Mouse (Mus musculus) lung, postnatal 4 days (tissue): ENCODE results near the gene AI837181.
A peak's percentile ranks its signal among the peaks of the same experiment; 100 is the strongest.

Source experiments
- DNase-seq, 2 experiments: peaks; one replicate each; pipeline ENCODE4 v3.0.0; 2021

AI837181 gene

GRCm38 (mm10) chr19:5447515-5448353, 22.8 kb downstream of the AI837181 start, which contains the start of gene Fosl1:
TSS of gene Fosl1 (plus strand) at chr19:5447547.
- DNase-seq, result peak; percentile 78 to 80

- peak in 1 of 2 experiments; percentile 46 for DNase-seq
These were observed 23.6 kb downstream of the AI837181 start for GRCm38 (mm10) chr19:5448354-5449150.

- no peak for DNase-seq
These were observed 24.7 kb downstream of the AI837181 start for GRCm38 (mm10) chr19:5449673-5450072.

GRCm38 (mm10) chr19:5451766-5452165, 26.8 kb downstream of the AI837181 start:
- DNase-seq, result no peak

GRCm38 (mm10) chr19:5455037-5455436, 30.1 kb downstream of the AI837181 start:
- no peak for DNase-seq

- peak in 1 of 2 experiments; percentile 37 for DNase-seq
These were observed 30.6 kb downstream of the AI837181 start for GRCm38 (mm10) chr19:5455568-5455967.

- peak; percentile 53 to 71 for DNase-seq
These were observed 31.4 kb downstream of the AI837181 start for GRCm38 (mm10) chr19:5456241-5456921.

GRCm38 (mm10) chr19:5456922-5457745, 32.2 kb downstream of the AI837181 start:
- peak; percentile 95 to 96 for DNase-seq

- no peak for DNase-seq
These were observed 33.0 kb downstream of the AI837181 start, which contains the start of gene Ccdc85b for GRCm38 (mm10) chr19:5457746-5458442. TSS of gene Ccdc85b (minus strand) at chr19:5457894.

- no peak for DNase-seq
These were observed 34.1 kb downstream of the AI837181 start for GRCm38 (mm10) chr19:5459019-5459418.

- no peak for DNase-seq
These were observed 35.0 kb downstream of the AI837181 start for GRCm38 (mm10) chr19:5459896-5460295.

GRCm38 (mm10) chr19:5460465-5460911, 35.5 kb downstream of the AI837181 start, which contains the start of gene Fibp:
TSS of gene Fibp (plus strand) at chr19:5460615.
- DNase-seq, result peak; percentile 92 to 94

- DNase-seq, result no peak
These were observed 36.5 kb downstream of the AI837181 start for GRCm38 (mm10) chr19:5461411-5461810.

GRCm38 (mm10) chr19:5463212-5463611, 38.3 kb downstream of the AI837181 start:
- DNase-seq, result no peak

- peak; percentile 76 to 82 for DNase-seq
These were observed 39.0 kb downstream of the AI837181 start for GRCm38 (mm10) chr19:5463791-5464562.

- no peak for DNase-seq
These were observed 40.1 kb downstream of the AI837181 start for GRCm38 (mm10) chr19:5465037-5465436.

GRCm38 (mm10) chr19:5466916-5467500, 42.1 kb downstream of the AI837181 start:
- no peak for DNase-seq

GRCm38 (mm10) chr19:5468374-5468773, 43.4 kb downstream of the AI837181 start, which contains the start of gene Ctsw:
TSS of gene Ctsw (minus strand) at chr19:5468507.
- DNase-seq, result no peak

GRCm38 (mm10) chr19:5471846-5472245, 46.9 kb downstream of the AI837181 start:
- no peak for DNase-seq

- no peak for DNase-seq
These were observed 47.9 kb downstream of the AI837181 start for GRCm38 (mm10) chr19:5472857-5473256.
